Mouse (Mus musculus) CH12.LX (cell line): Measurements from ENCODE around the gene Acoxl. TPM values are rescaled to one million over a fixed set of nuclear protein-coding genes. Genes with fewer than 3 reads are reported as not detected.

Experiments
- DNase-seq: peaks from one replicate; pipeline ENCODE4 v3.0.0-alpha.2; 2013; ENCODE audit errors: extremely low read depth
- H3K27ac ChIP-seq: 2 replicates; pipeline ENCODE4 v1.5.1; 2012; ENCODE audit warnings: low read depth, mild to moderate bottlenecking, control low read depth, moderate library complexity; ENCODE audit not compliant: insufficient read depth
- H3K27me3 ChIP-seq: replicated peaks from 2 replicates; pipeline ENCODE3; 2012; ENCODE audit warnings: inconsistent platforms
- H3K36me3 ChIP-seq, 2 experiments: replicated peaks in 1 of 2; 2 replicates each; pipeline versions ENCODE3 to v1.6.1; 2012; ENCODE audit warnings: inconsistent platforms in 1 of 2, low read length in 1 of 2, mild to moderate bottlenecking in 1 of 2, mixed read lengths in 1 of 2, moderate library complexity in 1 of 2; ENCODE audit not compliant: control insufficient read depth in 1 of 2, insufficient read depth in 1 of 2
- H3K4me1 ChIP-seq, 2 experiments: 2 replicates each; pipeline ENCODE4 v1.6.1; 2012; ENCODE audit warnings: inconsistent platforms in 1 of 2, moderate library complexity in 1 of 2; ENCODE audit not compliant: insufficient read depth in 2 of 2, control insufficient read depth in 1 of 2
- H3K4me2 ChIP-seq: 2 replicates; pipeline ENCODE4 v1.6.1; 2012; ENCODE audit warnings: low read depth, mild to moderate bottlenecking, control low read depth; ENCODE audit not compliant: poor library complexity, insufficient read depth, severe bottlenecking
- H3K4me3 ChIP-seq, 3 experiments: fragments of 150-350 bp in 1 of 3; sonication (generic) in 1 of 3; replicated peaks in 1 of 3; 2 replicates each; pipeline versions ENCODE3 to v1.5.1; 2011 to 2012; ENCODE audit warnings: low read depth in 2 of 3, low read length in 2 of 3, mild to moderate bottlenecking in 2 of 3, moderate library complexity in 2 of 3, control low read depth in 1 of 3, improper control_type of control experiment in 1 of 3, inconsistent platforms in 1 of 3, mixed read lengths in 1 of 3; ENCODE audit not compliant: poor library complexity in 1 of 3
- H3K79me2 ChIP-seq: replicated peaks from 2 replicates; pipeline ENCODE4 v1.6.1; 2012; ENCODE audit warnings: mild to moderate bottlenecking, moderate library complexity; ENCODE audit not compliant: control insufficient read depth, poor library complexity, insufficient read depth, severe bottlenecking; ENCODE audit errors: extremely low read depth
- H3K9ac ChIP-seq: 2 replicates; pipeline ENCODE4 v1.6.1; 2012; ENCODE audit warnings: low read depth, mild to moderate bottlenecking, control low read depth, moderate library complexity; ENCODE audit not compliant: insufficient read depth
- H3K9me3 ChIP-seq: replicated peaks from 2 replicates; pipeline ENCODE3; 2012; ENCODE audit warnings: low read length, inconsistent platforms, mixed read lengths
- CTCF ChIP-seq, 2 experiments: IDR thresholded peaks in 1 of 2; conservative IDR thresholded peaks in 1 of 2; 2 replicates each; pipeline ENCODE4 v1.5.1; 2011 to 2012; ENCODE audit warnings: low read depth in 2 of 2, low read length in 2 of 2, improper control_type of control experiment in 1 of 2, inconsistent platforms in 1 of 2, mild to moderate bottlenecking in 1 of 2, moderate library complexity in 1 of 2
- ELF1 ChIP-seq: IDR thresholded peaks from 2 replicates; pipeline ENCODE4 v1.6.1; 2014; ENCODE audit warnings: low read depth, mild to moderate bottlenecking, inconsistent platforms, low read length, improper control_type of control experiment
- ETS1 ChIP-seq: conservative IDR thresholded peaks from 2 replicates; pipeline ENCODE4 v1.6.1; 2012; ENCODE audit warnings: low read depth, mild to moderate bottlenecking, inconsistent platforms, low read length, improper control_type of control experiment, moderate library complexity
- HCFC1 ChIP-seq: IDR thresholded peaks from 2 replicates; pipeline ENCODE4 v1.6.1; 2012; ENCODE audit warnings: low read depth, mild to moderate bottlenecking, inconsistent platforms, low read length, improper control_type of control experiment
- IRF4 ChIP-seq: IDR thresholded peaks from 2 replicates; pipeline ENCODE4 v1.6.1; 2014; ENCODE audit warnings: low read depth, mild to moderate bottlenecking, inconsistent platforms, low read length, improper control_type of control experiment
- JUN ChIP-seq: IDR thresholded peaks from 2 replicates; pipeline ENCODE4 v1.6.1; 2011; ENCODE audit warnings: low read depth, mild to moderate bottlenecking, low read length, improper control_type of control experiment, moderate library complexity; ENCODE audit not compliant: insufficient read depth
- KAT2A ChIP-seq: IDR thresholded peaks from 2 replicates; pipeline ENCODE4 v1.6.1; 2012; ENCODE audit warnings: low read length, improper control_type of control experiment, inconsistent platforms; ENCODE audit not compliant: insufficient replicate concordance
- NELFE ChIP-seq: IDR thresholded peaks from 2 replicates; pipeline ENCODE4 v1.6.1; 2011; ENCODE audit warnings: low read depth, low read length, improper control_type of control experiment
- NRF1 ChIP-seq: IDR thresholded peaks from 2 replicates; pipeline ENCODE4 v1.6.1; 2014; ENCODE audit warnings: low read depth, mild to moderate bottlenecking, inconsistent platforms, low read length, improper control_type of control experiment, moderate library complexity
- PAX5 ChIP-seq: IDR thresholded peaks from 2 replicates; pipeline ENCODE4 v1.6.1; 2012; ENCODE audit warnings: low read length, inconsistent platforms, mixed read lengths
- POLR2AphosphoS2 ChIP-seq: IDR thresholded peaks from 2 replicates; pipeline ENCODE4 v1.6.1; 2011; ENCODE audit warnings: low read depth, low read length, improper control_type of control experiment
- RAD21 ChIP-seq: IDR thresholded peaks from 2 replicates; pipeline ENCODE4 v1.6.1; 2011; ENCODE audit warnings: low read depth, mild to moderate bottlenecking, low read length, improper control_type of control experiment, moderate library complexity
- SIN3A ChIP-seq: IDR thresholded peaks from 2 replicates; pipeline ENCODE4 v1.6.1; 2012; ENCODE audit warnings: low read length, improper control_type of control experiment, inconsistent platforms
- SMC3 ChIP-seq: IDR thresholded peaks from 2 replicates; pipeline ENCODE4 v1.6.1; 2011; ENCODE audit warnings: low read depth, low read length, improper control_type of control experiment
- USF2 ChIP-seq: conservative IDR thresholded peaks from 2 replicates; pipeline ENCODE4 v1.6.1; 2011; ENCODE audit warnings: low read depth, low read length, improper control_type of control experiment
- ZMIZ1 ChIP-seq: IDR thresholded peaks from 2 replicates; pipeline ENCODE4 v1.6.1; 2012; ENCODE audit warnings: low read depth, mild to moderate bottlenecking, inconsistent platforms, low read length, improper control_type of control experiment
- dilution Hi-C: fragments of 300-500 bp; cut with MboI; formaldehyde crosslinking; loops from 2 replicates; pipeline ENCODE4 v1.14.3; 2020; ENCODE audit warnings: low sequenced_read_pairs; ENCODE audit not compliant: extremely low pct_unique_long_range_greater_than_20kb, extremely low pct_ligation_motif_present
- in situ Hi-C: fragments of 300-500 bp; cut with MboI; formaldehyde crosslinking; loops from 3 replicates; pipeline ENCODE4 v1.14.3; 2019; ENCODE audit warnings: low sequenced_read_pairs, low pct_ligation_motif_present, low pct_unique_long_range_greater_than_20kb, mixed read lengths
- polyA plus RNA-seq: library from polyadenylated mRNA; unstranded; fragments of >175 nt; gene quantifications from 2 replicates; pipeline ENCODE4 v1.2.1, GENCODE M21; 2012; ENCODE audit warnings: low read depth; ENCODE audit not compliant: insufficient read length
- total RNA-seq, 2 experiments: library from RNA; depleted of rRNA; stranded (reverse); fragments of 300-350 nt in 1 of 2; fragments of >200 nt in 1 of 2; gene quantifications; 2 replicates each; pipeline ENCODE4 v1.2.3; 2012 to 2014

The Acoxl gene
- total and polyA plus RNA-seq, 3 experiments = 0.25 to 0.43 TPM; not detected in 1

DNA sequence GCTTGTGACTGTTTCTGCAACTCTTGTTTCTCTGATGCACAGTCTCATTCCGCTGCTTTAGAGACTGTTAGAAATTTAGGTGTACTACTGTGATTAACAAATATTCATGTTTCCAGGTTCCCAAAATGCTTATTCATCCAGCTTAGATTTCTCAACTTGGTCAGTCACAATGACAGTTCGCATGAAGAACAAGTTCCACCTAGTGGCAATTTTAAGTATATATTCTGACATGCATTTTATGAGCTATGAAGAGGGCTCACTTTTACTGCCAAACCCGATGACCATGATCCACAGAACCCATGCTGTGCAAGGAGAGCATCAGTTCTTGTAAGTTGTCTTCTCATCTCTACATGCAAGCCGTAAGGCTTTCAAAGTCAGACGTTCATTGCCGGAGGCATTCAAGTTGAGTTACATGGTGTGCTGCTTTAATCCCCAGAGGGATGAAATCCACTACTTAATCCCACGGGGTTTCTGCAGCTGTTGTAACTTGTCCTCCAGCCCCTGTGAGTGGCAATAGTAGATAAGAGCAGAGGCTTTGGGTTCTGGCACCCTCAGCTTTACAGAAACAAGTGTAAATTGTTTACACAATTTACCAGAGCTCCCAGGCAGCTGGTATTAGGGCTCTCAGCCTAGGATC is 6.8 kb downstream of the Acoxl start:
- TF ChIP-seq SIN3A (peak; percentile 30; the same call in 1 of the 2 replicates), POLR2AphosphoS2 (no peak), CTCF (conservative IDR thresholded peaks at IDR 0.05 in 1 of 2, IDR thresholded peaks at IDR 0.05 in 1 of 2; ENCODE audit: low read depth in 2 of 2, low read length in 2 of 2) (peak; percentile 54 to 59), RAD21 (peak; percentile 49), SMC3 (peak; percentile 22), KAT2A (0 out of 2 replicates have a peak, but pooled peaks have one; percentile 43)
- DNase-seq = peak; percentile 58

DNA sequence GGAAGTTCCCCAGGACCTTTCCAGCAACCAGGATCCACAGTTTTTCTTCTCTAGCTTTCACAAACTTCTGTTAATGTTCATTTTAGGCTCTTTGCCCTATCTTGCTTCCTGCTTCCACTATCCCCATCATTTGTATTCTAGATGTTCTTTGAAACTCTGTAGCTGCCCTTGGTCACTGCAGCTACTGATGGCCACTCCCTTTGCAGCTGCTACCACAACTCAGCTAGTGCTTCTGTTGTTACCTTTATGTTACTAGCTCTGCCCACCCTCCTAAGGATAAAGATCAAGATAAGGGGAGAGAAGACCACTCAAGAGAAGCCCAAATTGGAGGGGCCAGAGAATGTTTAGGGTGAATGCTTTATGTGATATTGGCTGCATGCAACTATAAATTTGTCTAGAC is 7.3 kb downstream of the Acoxl start:
- dilution Hi-C loops (no loop called here), in situ Hi-C loops (no loop called here)
- peaks cover 3 to 15% of the 10 kb centered on the region in 2 experiments; a peak in 3 of 4 replicates for H3K4me1 ChIP-seq
- H3K9me3 ChIP-seq = no peaks in the 10 kb centered on the region
- no peaks in the 10 kb centered on the region for H3K79me2 ChIP-seq
- H3K27me3 ChIP-seq = peaks cover 16% of the 10 kb centered on the region
- TF ChIP-seq IRF4 = no peak
- no peak overlapping the region for H3K9ac ChIP-seq
- peak overlapping the region; percentile 96; the same call in 1 of the 2 replicates for H3K4me2 ChIP-seq
- no peak for DNase-seq
- no peaks in the 10 kb centered on the region for H3K36me3 ChIP-seq
- H3K4me3 ChIP-seq = no peak overlapping the region
- H3K27ac ChIP-seq = no peak overlapping the region

More for the DNA sequence above, 6.8 kb downstream of the Acoxl start:
- in situ Hi-C loops = no loop called here
- Histone ChIP-seq H3K9me3 (no peaks in the 10 kb centered on the region), H3K9ac (no peak overlapping the region), H3K4me1 (peaks cover 3 to 15% of the 10 kb centered on the region in 2 experiments; a peak in 3 of 4 replicates), H3K4me2 (peak overlapping the region; percentile 96), H3K4me3 (no peak overlapping the region), H3K79me2 (no peaks in the 10 kb centered on the region), H3K27me3 (peaks cover 20% of the 10 kb centered on the region), H3K36me3 (no peaks in the 10 kb centered on the region), H3K27ac (no peak overlapping the region)
- dilution Hi-C loops = no loop called here

DNA sequence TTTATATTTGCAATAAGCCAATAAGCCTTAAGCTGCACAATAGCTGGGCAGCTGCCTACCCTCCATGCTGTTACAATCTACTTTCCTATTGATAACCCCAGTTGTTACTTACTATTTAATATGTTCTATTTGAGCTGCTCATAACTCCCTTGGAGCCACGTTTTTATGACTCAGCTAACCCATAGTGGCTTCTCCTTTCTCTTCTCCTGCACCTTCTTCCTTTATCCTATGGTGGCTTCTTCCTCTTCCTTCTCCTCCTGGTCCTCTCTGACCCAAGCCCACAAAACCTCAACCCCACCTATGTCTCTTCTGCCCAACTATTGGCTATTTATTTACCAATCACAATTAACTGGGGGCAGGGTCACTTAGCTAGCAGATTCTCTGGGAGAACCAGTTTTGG is 7.9 kb downstream of the Acoxl start:
- Histone ChIP-seq H3K4me3 (no peak overlapping the region), H3K36me3 (no peaks in the 10 kb centered on the region), H3K9me3 (no peaks in the 10 kb centered on the region), H3K27me3 (peaks cover 16% of the 10 kb centered on the region), H3K4me1 (peaks cover 3 to 15% of the 10 kb centered on the region in 2 experiments; a peak in 3 of 4 replicates), H3K9ac (no peak overlapping the region), H3K4me2 (no peak overlapping the region), H3K27ac (no peak overlapping the region), H3K79me2 (no peaks in the 10 kb centered on the region)
- DNase-seq = no peak
- dilution Hi-C loops (no loop called here), in situ Hi-C loops (no loop called here)
- TF ChIP-seq NRF1 = no peak
- no peak for TF ChIP-seq IRF4
- no peak for TF ChIP-seq USF2
- TF ChIP-seq POLR2AphosphoS2 = no peak
- no peak for TF ChIP-seq ETS1
- TF ChIP-seq PAX5 = no peak
- no peak for TF ChIP-seq HCFC1
- TF ChIP-seq ELF1 = no peak
- no peak for TF ChIP-seq CTCF (conservative IDR thresholded peaks at IDR 0.05 in 1 of 2, IDR thresholded peaks at IDR 0.05 in 1 of 2; ENCODE audit: low read depth in 2 of 2, low read length in 2 of 2)
- no peak for TF ChIP-seq NELFE
- TF ChIP-seq ZMIZ1 = no peak
- TF ChIP-seq SMC3 = no peak
- TF ChIP-seq JUN = no peak
